Mouse (Mus musculus) megakaryocyte, embryonic 14.5 days (primary cell): ENCODE data around the gene Foxp2. TPM values are rescaled to one million over a fixed set of nuclear protein-coding genes. Genes with fewer than 3 reads are reported as not detected.

Source experiments
- H3K27me3 ChIP-seq: replicated peaks from 2 replicates; pipeline ENCODE3; 2012; ENCODE audit warnings: inconsistent platforms
- H3K36me3 ChIP-seq: replicated peaks from 2 replicates; pipeline ENCODE3; 2012; ENCODE audit warnings: low read length, inconsistent platforms, mixed read lengths
- H3K4me1 ChIP-seq: 2 replicates; pipeline ENCODE4 v1.6.1; 2012; ENCODE audit warnings: inconsistent platforms
- H3K4me3 ChIP-seq: replicated peaks from 2 replicates; pipeline ENCODE3; 2012; ENCODE audit warnings: moderate library complexity, mild to moderate bottlenecking, inconsistent platforms
- H3K9me3 ChIP-seq: 2 replicates; pipeline ENCODE4 v1.6.1; 2012; ENCODE audit warnings: inconsistent platforms
- FLI1 ChIP-seq: IDR thresholded peaks from 2 replicates; pipeline ENCODE4 v1.6.1; 2012; ENCODE audit warnings: low read length, inconsistent platforms, mixed read lengths
- GATA1 ChIP-seq: IDR thresholded peaks from 3 replicates; pipeline ENCODE4 v1.6.1; 2012; ENCODE audit warnings: mixed read lengths, low read length, inconsistent platforms, borderline replicate concordance
- polyA plus RNA-seq: library from polyadenylated mRNA; stranded (reverse); fragments of >175 nt; gene quantifications from 2 replicates; pipeline ENCODE4 v1.2.3, GENCODE M21; 2012; ENCODE audit warnings: low replicate concordance; ENCODE audit not compliant: insufficient read depth

The Foxp2 gene
- polyA plus RNA-seq, 1 experiment = not detected

DNA sequence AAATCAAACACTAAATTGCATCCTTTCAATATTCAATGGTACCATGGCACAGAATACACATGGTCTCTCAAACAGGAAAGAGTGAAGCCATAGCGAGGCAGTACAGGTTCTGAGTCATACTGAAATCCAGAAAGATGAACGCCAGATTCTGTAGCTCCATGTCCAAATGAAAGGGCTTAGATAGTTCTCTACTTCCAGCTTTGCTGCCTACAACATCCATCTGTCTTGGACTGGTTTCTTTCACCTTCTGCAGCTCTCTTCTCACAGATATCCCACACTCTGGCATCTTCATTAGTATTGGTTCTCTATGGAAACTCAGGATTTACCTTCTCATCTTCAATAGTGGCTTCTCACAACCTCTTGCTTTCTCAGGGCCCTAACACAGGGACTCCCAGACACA lies 417.2 kb downstream of the Foxp2 start:
- Histone ChIP-seq H3K9me3 (no peaks in the 10 kb centered on the region), H3K27me3 (no peaks in the 10 kb centered on the region), H3K4me3 (no peak overlapping the region), H3K36me3 (no peaks in the 10 kb centered on the region), H3K4me1 (no peaks in the 10 kb centered on the region)
- no peak for TF ChIP-seq FLI1
- no peak for TF ChIP-seq GATA1

GRCm38 (mm10) chr6:15321551-15321974 lies 420.4 kb downstream of the Foxp2 start:
- Histone ChIP-seq H3K27me3 (no peaks in the 10 kb centered on the region), H3K36me3 (no peaks in the 10 kb centered on the region), H3K4me1 (no peaks in the 10 kb centered on the region), H3K4me3 (no peak overlapping the region), H3K9me3 (no peaks in the 10 kb centered on the region)
- TF ChIP-seq FLI1 = no peak
- no peak for TF ChIP-seq GATA1

- TF ChIP-seq GATA1 = no peak
- Histone ChIP-seq H3K9me3 (no peaks in the 10 kb centered on the region), H3K4me3 (no peak overlapping the region), H3K36me3 (no peaks in the 10 kb centered on the region), H3K4me1 (no peaks in the 10 kb centered on the region), H3K27me3 (no peaks in the 10 kb centered on the region)
These were observed 421.9 kb downstream of the Foxp2 start for GRCm38 (mm10) chr6:15323099-15323498.

- Histone ChIP-seq H3K4me3 (no peak overlapping the region), H3K4me1 (no peaks in the 10 kb centered on the region), H3K9me3 (no peaks in the 10 kb centered on the region), H3K27me3 (no peaks in the 10 kb centered on the region), H3K36me3 (no peaks in the 10 kb centered on the region)
- TF ChIP-seq GATA1 (no peak), FLI1 (no peak)
These were observed 446.6 kb downstream of the Foxp2 start for GRCm38 (mm10) chr6:15347705-15348104.

- no peak for TF ChIP-seq FLI1
- no peak for TF ChIP-seq GATA1
- Histone ChIP-seq H3K36me3 (no peaks in the 10 kb centered on the region), H3K4me1 (no peaks in the 10 kb centered on the region), H3K4me3 (no peak overlapping the region), H3K27me3 (no peaks in the 10 kb centered on the region), H3K9me3 (peaks cover 3% of the 10 kb centered on the region; the same call in 1 of the 2 replicates)
These were observed 454.7 kb downstream of the Foxp2 start for GRCm38 (mm10) chr6:15355852-15356251.

GRCm38 (mm10) chr6:15370281-15370680 lies 469.1 kb downstream of the Foxp2 start:
- no peak for TF ChIP-seq FLI1

GRCm38 (mm10) chr6:15370827-15371226 lies 469.7 kb downstream of the Foxp2 start:
- TF ChIP-seq FLI1 (no peak), GATA1 (no peak)
- Histone ChIP-seq H3K36me3 (no peaks in the 10 kb centered on the region), H3K4me1 (no peaks in the 10 kb centered on the region)

More at GRCm38 (mm10) chr6:15370281-15370680, 469.1 kb downstream of the Foxp2 start:
- no peaks in the 10 kb centered on the region for H3K4me1 ChIP-seq
- H3K9me3 ChIP-seq = no peaks in the 10 kb centered on the region
- H3K36me3 ChIP-seq = no peaks in the 10 kb centered on the region
- H3K4me3 ChIP-seq = no peak overlapping the region
- H3K27me3 ChIP-seq = no peaks in the 10 kb centered on the region

DNA sequence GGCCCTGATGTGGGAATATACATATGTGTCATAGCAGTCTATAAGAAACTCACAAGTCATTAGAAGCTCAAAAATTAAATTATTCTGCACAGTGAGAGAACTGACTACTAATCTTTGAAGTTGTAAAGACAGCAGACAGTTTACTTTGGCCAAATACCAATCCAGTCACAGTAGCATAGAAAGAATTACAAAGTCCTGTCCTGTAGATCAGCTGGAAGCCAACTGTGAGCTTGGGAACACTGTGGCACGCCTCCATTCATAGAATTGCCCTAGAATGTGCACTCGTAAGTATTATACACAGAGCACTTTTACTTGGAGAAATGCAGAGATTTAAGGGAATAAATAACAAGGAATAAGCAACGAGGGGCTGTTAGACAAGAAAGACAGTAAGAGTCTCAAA lies 472.5 kb downstream of the Foxp2 start:
- Histone ChIP-seq H3K4me3 (no peak overlapping the region), H3K27me3 (no peaks in the 10 kb centered on the region), H3K4me1 (no peaks in the 10 kb centered on the region), H3K9me3 (peaks cover 4% of the 10 kb centered on the region), H3K36me3 (no peaks in the 10 kb centered on the region)
- TF ChIP-seq FLI1 = no peak
- TF ChIP-seq GATA1 = no peak

More at GRCm38 (mm10) chr6:15370827-15371226, 469.7 kb downstream of the Foxp2 start:
- Histone ChIP-seq H3K9me3 (no peaks in the 10 kb centered on the region), H3K27me3 (no peaks in the 10 kb centered on the region), H3K4me3 (peak overlapping the region; percentile 28)

DNA sequence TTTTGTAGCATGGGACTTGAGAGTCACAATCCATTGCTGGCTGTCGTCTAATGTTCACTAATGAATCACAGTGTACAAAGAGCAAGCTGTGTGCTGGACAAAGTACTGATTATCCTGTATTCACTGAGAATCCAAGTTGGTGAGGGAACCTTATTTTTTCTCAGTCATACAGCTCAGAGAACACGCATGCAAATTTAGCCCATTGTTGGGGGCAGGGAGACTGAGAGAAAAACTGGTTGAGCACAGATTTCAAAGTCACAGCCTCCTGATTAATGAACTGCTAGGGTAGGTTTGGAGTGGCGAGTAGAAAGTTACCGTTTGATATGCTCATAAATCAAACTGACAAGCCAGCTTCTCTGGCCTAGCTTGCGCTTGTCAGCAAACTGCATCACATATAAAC lies 477.1 kb downstream of the Foxp2 start:
- Histone ChIP-seq H3K4me3 (no peak overlapping the region), H3K9me3 (peaks cover 4% of the 10 kb centered on the region), H3K27me3 (no peaks in the 10 kb centered on the region), H3K4me1 (no peaks in the 10 kb centered on the region), H3K36me3 (no peaks in the 10 kb centered on the region)
- TF ChIP-seq GATA1 (no peak), FLI1 (no peak)

- Histone ChIP-seq H3K4me3 (no peak overlapping the region), H3K9me3 (no peaks in the 10 kb centered on the region; the same call in 1 of the 2 replicates), H3K4me1 (no peaks in the 10 kb centered on the region), H3K36me3 (no peaks in the 10 kb centered on the region), H3K27me3 (no peaks in the 10 kb centered on the region)
- no peak for TF ChIP-seq GATA1
- no peak for TF ChIP-seq FLI1
These were observed 495.3 kb downstream of the Foxp2 start for GRCm38 (mm10) chr6:15396462-15396861.

GRCm38 (mm10) chr6:15397485-15397884 lies 496.3 kb downstream of the Foxp2 start:
- no peaks in the 10 kb centered on the region for H3K27me3 ChIP-seq
- H3K4me1 ChIP-seq = no peaks in the 10 kb centered on the region
- no peaks in the 10 kb centered on the region for H3K36me3 ChIP-seq
- H3K9me3 ChIP-seq = no peaks in the 10 kb centered on the region; the same call in 1 of the 2 replicates
- H3K4me3 ChIP-seq = no peak overlapping the region
- TF ChIP-seq FLI1 = no peak
- TF ChIP-seq GATA1 = no peak
